Mouse (Mus musculus) stomach, embryonic 15.5 days (tissue): ENCODE results near the gene Stpg4. TPM values are rescaled to one million over a fixed set of nuclear protein-coding genes. Genes with fewer than 3 reads are reported as not detected.
A peak's percentile ranks its signal among the peaks of the same experiment; 100 is the strongest.

Source experiments
- ATAC-seq: fragments of 200-750 bp; cut with Nextera tagmentation; 2 replicates; pipeline ENCODE4 v1.8.0; 2017; ENCODE audit warnings: low read depth, moderate number of reproducible peaks, moderate TSS enrichment; ENCODE audit not compliant: insufficient read depth, low FRiP score
- H3K27ac ChIP-seq: fragments of 300-500 bp; sonication (generic); 2 replicates; pipeline ENCODE4 v1.5.1; 2015; ENCODE audit warnings: mild to moderate bottlenecking, inconsistent platforms
- H3K27me3 ChIP-seq: fragments of 300-500 bp; sonication (generic); replicated peaks from 2 replicates; pipeline ENCODE4 v1.6.1; 2015; ENCODE audit warnings: inconsistent platforms
- H3K36me3 ChIP-seq: fragments of 300-500 bp; sonication (generic); 2 replicates; pipeline ENCODE4 v1.6.1; 2015; ENCODE audit warnings: inconsistent platforms
- H3K4me1 ChIP-seq: fragments of 300-500 bp; sonication (generic); 2 replicates; pipeline ENCODE4 v1.6.1; 2015; ENCODE audit warnings: inconsistent platforms
- H3K4me2 ChIP-seq: fragments of 300-500 bp; sonication (generic); 2 replicates; pipeline ENCODE4 v1.6.1; 2015; ENCODE audit warnings: mild to moderate bottlenecking, inconsistent platforms
- H3K4me3 ChIP-seq: fragments of 300-500 bp; sonication (generic); replicated peaks from 2 replicates; pipeline ENCODE4 v1.5.1; 2015; ENCODE audit warnings: inconsistent platforms
- H3K9ac ChIP-seq: fragments of 300-500 bp; sonication (generic); 2 replicates; pipeline ENCODE4 v1.6.1; 2015; ENCODE audit warnings: inconsistent platforms
- H3K9me3 ChIP-seq: fragments of 300-500 bp; sonication (generic); 2 replicates; pipeline ENCODE4 v1.6.1; 2016; ENCODE audit warnings: inconsistent platforms
- WGBS: fragments of 180-500 bp; shearing (Covaris S2); methylation state at CpG from one replicate; pipeline ENCODE4 v1.1.7; 2015; 5-methylcytosine and 5-hydroxymethylcytosine counted together
- polyA plus RNA-seq: library from polyadenylated mRNA; unstranded; fragments of >200 nt; fragmentation: Nextera tagmentation; extraction: Ambion mirVana; gene quantifications from 2 replicates; pipeline ENCODE4 v1.2.1, GENCODE M21; 2015

Gene Stpg4
- not detected in 2 replicates for polyA plus RNA-seq

- Histone ChIP-seq H3K4me1 (no peaks in the 10 kb centered on the region), H3K4me3 (no peak within 1 kb of the TSS), H3K9me3 (no peaks in the 10 kb centered on the region), H3K27ac (peak within 1 kb of the TSS; percentile 67), H3K4me2 (peak within 1 kb of the TSS; percentile 22), H3K9ac (no peak within 1 kb of the TSS), H3K36me3 (peaks cover 11% of the 10 kb centered on the region), H3K27me3 (no peaks in the 10 kb centered on the region)
- ATAC-seq: 0 out of 2 replicates have a peak, but pooled peaks have one; percentile 31
- WGBS: 53% methylated on average over 24 of the region's 24 CpGs
These were observed at the start of gene Stpg4 for GRCm38 (mm10) chr17:87427511-87427910. Gene Stpg4 (minus strand): TSS chr17:87427741.

- Histone ChIP-seq H3K27ac (no peak overlapping the region), H3K9me3 (no peaks in the 10 kb centered on the region), H3K4me2 (no peak overlapping the region), H3K4me3 (no peak overlapping the region), H3K9ac (no peak overlapping the region), H3K4me1 (peaks cover 26% of the 10 kb centered on the region), H3K27me3 (no peaks in the 10 kb centered on the region), H3K36me3 (no peaks in the 10 kb centered on the region)
- WGBS: 58% methylated on average over 8 of the region's 8 CpGs
- no peak for ATAC-seq
These were observed 47.8 kb upstream of the Stpg4 start for GRCm38 (mm10) chr17:87475356-87475755.

GRCm38 (mm10) chr17:87474501-87474795 lies 46.9 kb upstream of the Stpg4 start:
- Histone ChIP-seq H3K4me3 (peak overlapping the region; percentile 32), H3K27ac (no peak overlapping the region), H3K4me2 (peak overlapping the region; percentile 72), H3K36me3 (no peaks in the 10 kb centered on the region), H3K9me3 (no peaks in the 10 kb centered on the region), H3K4me1 (peaks cover 26% of the 10 kb centered on the region), H3K9ac (no peak overlapping the region; the same call in 1 of the 2 replicates), H3K27me3 (no peaks in the 10 kb centered on the region)
- no peak for ATAC-seq
- 3% methylated on average over 7 of the region's 7 CpGs for WGBS

- Histone ChIP-seq H3K27me3 (no peaks in the 10 kb centered on the region), H3K9me3 (no peaks in the 10 kb centered on the region), H3K4me3 (peak overlapping the region; percentile 32), H3K36me3 (no peaks in the 10 kb centered on the region), H3K9ac (peak overlapping the region; percentile 29; the same call in 1 of the 2 replicates), H3K4me2 (peak overlapping the region; percentile 72), H3K4me1 (peaks cover 26% of the 10 kb centered on the region), H3K27ac (0 out of 2 replicates have a peak overlapping the region, but pooled peaks have one; percentile 13)
- peak; percentile 64 for ATAC-seq
- WGBS: 1% methylated on average over 23 of the region's 23 CpGs
These were observed 46.4 kb upstream of the Stpg4 start for GRCm38 (mm10) chr17:87473736-87474500.

- no peak for ATAC-seq
- Histone ChIP-seq H3K9ac (peak overlapping the region; percentile 29; the same call in 1 of the 2 replicates), H3K9me3 (no peaks in the 10 kb centered on the region), H3K27ac (0 out of 2 replicates have a peak overlapping the region, but pooled peaks have one; percentile 13), H3K36me3 (no peaks in the 10 kb centered on the region), H3K4me1 (peaks cover 22% of the 10 kb centered on the region), H3K27me3 (no peaks in the 10 kb centered on the region), H3K4me2 (peak overlapping the region; percentile 72), H3K4me3 (peak overlapping the region; percentile 32)
- WGBS: 13% methylated on average over 9 of the region's 9 CpGs
These were observed 45.8 kb upstream of the Stpg4 start for GRCm38 (mm10) chr17:87473441-87473735.

- no peaks in the 10 kb centered on the region for H3K36me3 ChIP-seq
- H3K4me2 ChIP-seq: peak overlapping the region; percentile 72
- H3K27ac ChIP-seq: 0 out of 2 replicates have a peak overlapping the region, but pooled peaks have one; percentile 13
- H3K9me3 ChIP-seq: no peaks in the 10 kb centered on the region
- no peak overlapping the region for H3K9ac ChIP-seq
- H3K4me1 ChIP-seq: peaks cover 20% of the 10 kb centered on the region
- WGBS: 37% methylated on average over 10 of the region's 10 CpGs
- no peaks in the 10 kb centered on the region for H3K27me3 ChIP-seq
- H3K4me3 ChIP-seq: no peak overlapping the region
- ATAC-seq: no peak; the same call in 1 of the 2 replicates
These were observed 45.3 kb upstream of the Stpg4 start for GRCm38 (mm10) chr17:87472879-87473278.

GRCm38 (mm10) chr17:87471661-87472060 lies 44.1 kb upstream of the Stpg4 start:
- ATAC-seq: no peak
- Histone ChIP-seq H3K4me1 (peaks cover 20% of the 10 kb centered on the region), H3K4me3 (no peak overlapping the region), H3K27me3 (no peaks in the 10 kb centered on the region), H3K4me2 (no peak overlapping the region), H3K9me3 (no peaks in the 10 kb centered on the region), H3K27ac (no peak overlapping the region), H3K9ac (no peak overlapping the region), H3K36me3 (no peaks in the 10 kb centered on the region)
- 71% methylated on average over 6 of the region's 6 CpGs for WGBS

GRCm38 (mm10) chr17:87470797-87471196 lies 43.3 kb upstream of the Stpg4 start:
- peaks cover 20% of the 10 kb centered on the region for H3K4me1 ChIP-seq
- no peaks in the 10 kb centered on the region for H3K9me3 ChIP-seq
- 46% methylated on average over 8 of the region's 8 CpGs for WGBS
- no peak overlapping the region for H3K4me3 ChIP-seq
- H3K27me3 ChIP-seq: no peaks in the 10 kb centered on the region
- H3K4me2 ChIP-seq: no peak overlapping the region
- H3K27ac ChIP-seq: no peak overlapping the region
- ATAC-seq: no peak
- no peaks in the 10 kb centered on the region for H3K36me3 ChIP-seq
- no peak overlapping the region for H3K9ac ChIP-seq

- H3K9me3 ChIP-seq: no peaks in the 10 kb centered on the region
- no peak for ATAC-seq
- H3K4me2 ChIP-seq: no peak overlapping the region
- peaks cover 20% of the 10 kb centered on the region for H3K4me1 ChIP-seq
- H3K27ac ChIP-seq: no peak overlapping the region
- 56% methylated on average over 8 of the region's 8 CpGs for WGBS
- H3K4me3 ChIP-seq: no peak overlapping the region
- no peaks in the 10 kb centered on the region for H3K27me3 ChIP-seq
- no peak overlapping the region for H3K9ac ChIP-seq
- H3K36me3 ChIP-seq: no peaks in the 10 kb centered on the region
These were observed 42.7 kb upstream of the Stpg4 start for GRCm38 (mm10) chr17:87470282-87470681.

- Histone ChIP-seq H3K4me1 (peaks cover 14% of the 10 kb centered on the region), H3K4me2 (no peak overlapping the region), H3K27me3 (no peaks in the 10 kb centered on the region), H3K9me3 (no peaks in the 10 kb centered on the region), H3K36me3 (no peaks in the 10 kb centered on the region), H3K9ac (no peak overlapping the region), H3K27ac (no peak overlapping the region), H3K4me3 (no peak overlapping the region)
- ATAC-seq: no peak
- WGBS: 70% methylated on average over 8 of the region's 8 CpGs
These were observed 41.9 kb upstream of the Stpg4 start for GRCm38 (mm10) chr17:87469428-87469827.

GRCm38 (mm10) chr17:87468616-87469015 lies 41.1 kb upstream of the Stpg4 start:
- Histone ChIP-seq H3K9ac (no peak overlapping the region), H3K4me2 (no peak overlapping the region), H3K4me1 (peaks cover 6% of the 10 kb centered on the region), H3K4me3 (no peak overlapping the region), H3K27me3 (no peaks in the 10 kb centered on the region), H3K27ac (no peak overlapping the region), H3K9me3 (no peaks in the 10 kb centered on the region), H3K36me3 (no peaks in the 10 kb centered on the region)
- 62% methylated on average over 5 of the region's 5 CpGs for WGBS
- no peak for ATAC-seq

- H3K27ac ChIP-seq: peak overlapping the region; percentile 11; the same call in 1 of the 2 replicates
- ATAC-seq: no peak
- no peaks in the 10 kb centered on the region for H3K27me3 ChIP-seq
- 58% methylated on average over 3 of the region's 3 CpGs for WGBS
- no peak overlapping the region for H3K4me2 ChIP-seq
- H3K4me3 ChIP-seq: no peak overlapping the region
- no peaks in the 10 kb centered on the region for H3K36me3 ChIP-seq
- no peaks in the 10 kb centered on the region for H3K9me3 ChIP-seq
- peaks cover 30% of the 10 kb centered on the region for H3K4me1 ChIP-seq
- H3K9ac ChIP-seq: no peak overlapping the region
These were observed 34.0 kb upstream of the Stpg4 start for GRCm38 (mm10) chr17:87461499-87461896.
